Mouse (Mus musculus) megakaryocyte, embryonic 14.5 days (primary cell): Measurements from ENCODE around the gene Yeats2.

Source experiments
- FLI1 ChIP-seq: IDR thresholded peaks from 2 replicates; pipeline ENCODE4 v1.6.1; 2012; ENCODE audit warnings: low read length, inconsistent platforms, mixed read lengths
- GATA1 ChIP-seq: IDR thresholded peaks from 3 replicates; pipeline ENCODE4 v1.6.1; 2012; ENCODE audit warnings: mixed read lengths, low read length, inconsistent platforms, borderline replicate concordance

DNA sequence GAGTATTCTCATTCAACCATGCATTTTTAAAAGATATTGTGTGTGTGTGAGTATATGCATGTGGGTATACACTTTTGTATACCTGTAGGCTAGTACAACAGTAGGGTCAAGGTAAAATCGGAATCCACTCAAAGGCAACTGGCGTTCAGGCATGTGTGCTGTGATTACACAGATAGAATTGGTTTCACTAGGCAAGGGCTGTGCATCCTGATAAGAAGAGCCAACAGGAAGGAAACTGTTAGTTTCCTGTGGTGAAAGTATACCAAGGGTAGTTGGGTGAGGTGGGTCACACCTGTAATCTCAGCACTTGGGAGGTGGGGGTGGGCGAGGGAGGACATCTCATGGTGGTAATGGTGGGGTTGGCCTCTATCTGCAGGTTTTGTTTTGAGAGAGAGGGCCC, 3.7 kb downstream of the Yeats2 start:
- TF ChIP-seq GATA1, result no peak
- no peak for TF ChIP-seq FLI1
